Mouse (Mus musculus) hindbrain, embryonic 14.5 days (tissue): Measurements from ENCODE around the gene Ezr. TPM values are rescaled to one million over a fixed set of nuclear protein-coding genes. Genes with fewer than 3 reads are reported as not detected.

Experiments
- ATAC-seq: fragments of 200-750 bp; cut with Nextera tagmentation; 2 replicates; pipeline ENCODE4 v1.8.0; 2017; ENCODE audit warnings: moderate number of reproducible peaks, mild to moderate bottlenecking, moderate TSS enrichment, moderate library complexity; ENCODE audit not compliant: low FRiP score
- DNase-seq: peaks from one replicate; pipeline ENCODE4 v3.0.0-alpha.2; 2015; ENCODE audit warnings: low spot score
- H3K27ac ChIP-seq: fragments of 300-500 bp; sonication (generic); 2 replicates; pipeline ENCODE4 v1.5.1; 2014; ENCODE audit warnings: mild to moderate bottlenecking, moderate library complexity
- H3K27me3 ChIP-seq: fragments of 300-500 bp; sonication (generic); 2 replicates; pipeline ENCODE4 v1.6.1; 2014; ENCODE audit warnings: mild to moderate bottlenecking, low read length, mixed read lengths; ENCODE audit not compliant: control insufficient read depth, insufficient read depth
- H3K36me3 ChIP-seq: fragments of 300-500 bp; sonication (generic); replicated peaks from 2 replicates; pipeline ENCODE4 v1.6.1; 2014; ENCODE audit not compliant: control insufficient read depth, insufficient read depth
- H3K4me1 ChIP-seq: fragments of 300-500 bp; sonication (generic); replicated peaks from 2 replicates; pipeline ENCODE4 v1.6.1; 2014; ENCODE audit warnings: antibody characterized with exemption, low read length, mixed read lengths; ENCODE audit not compliant: control insufficient read depth, insufficient read depth
- H3K4me2 ChIP-seq: fragments of 300-500 bp; sonication (generic); replicated peaks from 2 replicates; pipeline ENCODE4 v1.6.1; 2014; ENCODE audit warnings: mild to moderate bottlenecking, moderate library complexity
- H3K4me3 ChIP-seq: fragments of 300-500 bp; sonication (generic); replicated peaks from 2 replicates; pipeline ENCODE4 v1.5.1; 2014; ENCODE audit warnings: mild to moderate bottlenecking, low read length
- H3K9ac ChIP-seq: fragments of 300-500 bp; sonication (generic); 2 replicates; pipeline ENCODE4 v1.6.1; 2014
- H3K9me3 ChIP-seq: fragments of 300-500 bp; sonication (generic); 2 replicates; pipeline ENCODE4 v1.6.1; 2016; ENCODE audit warnings: low read length; ENCODE audit not compliant: control insufficient read depth
- WGBS: fragments of 180-500 bp; shearing (Covaris S2); extraction: QIAGEN DNeasy Blood & Tissue Kit; methylation state at CpG from one replicate; pipeline ENCODE4 v1.1.7; 2014; 5-methylcytosine and 5-hydroxymethylcytosine counted together
- polyA plus RNA-seq: library from polyadenylated mRNA; unstranded; fragments of >200 nt; fragmentation: Nextera tagmentation; extraction: Ambion mirVana; gene quantifications from 2 replicates; pipeline ENCODE4 v1.2.1, GENCODE M21; 2014

Gene Ezr
- polyA plus RNA-seq, 1 experiment from 2014 or later, result 67.4 TPM

DNA sequence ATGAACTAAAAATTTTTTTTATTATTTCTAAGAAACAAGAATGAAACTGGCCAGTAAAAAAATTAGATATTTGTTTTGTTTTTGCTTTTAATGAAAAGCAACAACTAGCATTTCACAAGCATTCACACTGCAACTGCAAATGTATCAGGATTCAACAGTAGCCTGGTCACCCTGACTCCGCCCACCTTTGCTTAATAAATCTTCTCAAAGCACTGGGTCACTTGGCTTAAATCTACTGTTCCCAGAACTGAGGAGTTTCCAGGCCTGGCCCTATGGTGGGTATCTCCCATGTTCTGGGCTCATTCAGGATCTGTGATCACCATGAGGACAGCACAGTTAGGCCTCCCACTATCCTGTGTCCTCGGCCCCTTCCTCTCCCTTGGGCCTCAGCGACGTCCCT lies 17.9 kb downstream of the Ezr start:
- H3K9me3 ChIP-seq, result no peaks in the 10 kb centered on the region
- H3K36me3 ChIP-seq, result no peaks in the 10 kb centered on the region
- no peak for DNase-seq
- WGBS, result 57% methylated on average over 4 of the region's 4 CpGs
- peaks cover 3% of the 10 kb centered on the region; the same call in 1 of the 2 replicates for H3K4me1 ChIP-seq
- no peak overlapping the region for H3K4me3 ChIP-seq
- H3K27ac ChIP-seq, result no peak overlapping the region
- no peak overlapping the region for H3K4me2 ChIP-seq
- H3K27me3 ChIP-seq, result no peaks in the 10 kb centered on the region
- H3K9ac ChIP-seq, result no peak overlapping the region
- ATAC-seq, result no peak

DNA sequence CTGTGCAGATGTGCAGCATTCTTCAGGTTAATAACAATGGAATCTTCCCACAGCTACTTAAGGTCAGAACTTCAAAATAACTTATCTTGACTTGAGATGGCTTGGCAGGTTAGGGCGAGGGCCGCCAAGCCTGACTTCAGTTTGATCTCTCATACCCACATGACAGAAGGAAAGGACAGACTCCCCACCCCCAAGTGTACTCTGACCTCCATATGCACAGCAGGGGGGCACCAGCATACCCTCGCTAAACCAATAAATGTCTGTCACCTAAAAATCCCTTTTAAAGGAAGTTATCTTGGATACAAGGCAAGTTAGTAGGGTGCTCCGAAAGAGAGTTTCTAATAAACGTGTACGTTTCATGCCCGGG lies 18.4 kb downstream of the Ezr start:
- H3K9ac ChIP-seq, result no peak overlapping the region
- H3K27me3 ChIP-seq, result no peaks in the 10 kb centered on the region
- no peaks in the 10 kb centered on the region for H3K9me3 ChIP-seq
- H3K27ac ChIP-seq, result no peak overlapping the region
- no peak overlapping the region for H3K4me3 ChIP-seq
- DNase-seq (no peak), ATAC-seq (no peak)
- no peak overlapping the region for H3K4me2 ChIP-seq
- no peaks in the 10 kb centered on the region for H3K36me3 ChIP-seq
- H3K4me1 ChIP-seq, result peaks cover 3% of the 10 kb centered on the region; the same call in 1 of the 2 replicates
- 62% methylated on average over 7 of the region's 7 CpGs for WGBS

DNA sequence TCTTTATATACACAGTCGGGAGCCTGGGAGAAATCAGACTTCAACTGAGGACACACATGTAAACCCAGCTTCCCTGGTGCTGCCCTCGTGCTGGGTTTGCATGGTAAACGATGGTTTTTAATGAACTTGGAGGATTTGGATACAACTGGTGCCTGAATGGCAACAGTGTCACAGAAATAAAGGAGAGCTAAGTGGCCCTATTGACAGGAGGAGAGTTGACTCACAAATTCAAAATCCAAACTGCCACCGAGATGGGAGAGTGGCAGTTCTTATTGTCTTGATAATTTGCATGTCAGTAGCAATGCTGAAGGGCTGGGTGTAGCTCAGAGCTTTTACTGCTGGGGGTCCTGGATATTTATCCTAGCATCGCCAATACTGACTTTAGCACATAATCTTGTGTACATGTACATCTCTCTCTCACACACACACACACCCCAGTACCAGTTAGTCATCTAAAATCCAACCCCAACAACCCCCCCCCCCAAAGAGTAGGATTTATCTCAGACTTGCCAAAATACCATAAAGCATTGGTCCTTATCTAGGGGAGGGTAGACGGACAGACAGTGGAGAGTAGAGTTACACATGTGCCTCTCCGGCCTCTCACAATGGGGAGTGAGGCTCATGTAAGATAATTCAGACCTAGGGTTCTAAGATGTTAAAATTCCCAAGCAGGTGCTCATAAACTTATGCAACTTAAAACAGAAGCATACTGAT lies 18.9 kb downstream of the Ezr start:
- Histone ChIP-seq H3K9me3 (no peaks in the 10 kb centered on the region), H3K4me1 (peaks cover 3% of the 10 kb centered on the region; the same call in 1 of the 2 replicates), H3K9ac (no peak overlapping the region), H3K27me3 (no peaks in the 10 kb centered on the region), H3K4me3 (no peak overlapping the region), H3K36me3 (no peaks in the 10 kb centered on the region), H3K4me2 (no peak overlapping the region), H3K27ac (no peak overlapping the region)
- DNase-seq (no peak), ATAC-seq (no peak)
- 16% methylated on average over 7 of the region's 7 CpGs for WGBS

DNA sequence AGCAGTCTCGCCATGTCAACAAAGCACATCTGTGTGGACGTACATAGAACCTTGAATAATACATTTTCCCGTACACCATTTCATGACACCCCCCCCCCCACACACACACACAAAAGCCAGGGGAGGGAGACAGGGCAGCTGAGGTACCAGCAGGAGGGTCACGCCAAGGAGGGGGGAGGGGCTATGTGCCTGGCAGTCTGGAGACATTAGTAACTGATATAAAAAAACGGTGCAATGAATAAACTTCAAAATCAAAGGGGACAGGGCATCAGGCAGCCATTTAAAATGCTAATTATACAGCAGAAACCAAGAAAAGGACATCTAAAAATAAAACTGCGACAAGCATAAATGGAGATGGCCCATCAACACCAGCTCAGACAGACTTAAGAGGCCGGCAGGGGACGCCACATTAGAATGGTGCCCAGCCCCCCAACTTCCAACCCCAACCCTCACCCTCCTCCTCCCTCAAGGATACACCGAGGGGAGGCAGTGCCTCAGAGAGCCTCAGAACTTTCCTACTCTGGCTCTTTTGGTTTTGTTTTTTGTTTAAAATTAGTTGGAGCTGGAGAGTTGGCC lies 22.8 kb downstream of the Ezr start:
- 32% methylated on average over 9 of the region's 9 CpGs for WGBS
- H3K4me1 ChIP-seq, result 0 out of 2 replicates have a peak, but pooled peaks cover 3% of the 10 kb centered on the region
- H3K27ac ChIP-seq, result no peak overlapping the region
- no peak overlapping the region for H3K4me2 ChIP-seq
- no peaks in the 10 kb centered on the region for H3K36me3 ChIP-seq
- no peak overlapping the region for H3K9ac ChIP-seq
- no peak for DNase-seq
- ATAC-seq, result no peak
- no peak overlapping the region for H3K4me3 ChIP-seq
- no peaks in the 10 kb centered on the region for H3K27me3 ChIP-seq
- no peaks in the 10 kb centered on the region for H3K9me3 ChIP-seq

DNA sequence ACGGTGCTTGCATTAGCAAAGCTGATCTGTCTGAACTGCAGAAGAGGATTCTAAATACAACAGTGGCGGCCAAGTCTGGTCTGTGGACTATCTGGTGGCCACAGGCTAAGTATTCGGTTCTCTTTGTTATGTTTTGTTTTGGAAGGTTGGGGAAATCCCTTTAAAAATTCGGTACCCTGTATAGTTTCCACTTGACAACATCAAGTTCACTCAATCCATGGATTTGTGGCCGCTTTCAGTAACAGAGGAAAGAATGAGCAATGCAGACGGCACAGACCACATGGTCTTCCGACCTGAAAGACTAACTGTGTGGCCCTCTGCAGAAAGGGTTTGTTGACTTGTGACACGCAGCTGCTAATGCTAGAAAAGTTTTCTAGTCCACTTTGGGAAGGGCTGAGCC lies 23.7 kb downstream of the Ezr start:
- 0 out of 2 replicates have a peak, but pooled peaks cover 3% of the 10 kb centered on the region for H3K4me1 ChIP-seq
- H3K4me2 ChIP-seq, result no peak overlapping the region
- H3K9ac ChIP-seq, result no peak overlapping the region
- ATAC-seq (no peak), DNase-seq (no peak)
- no peaks in the 10 kb centered on the region for H3K27me3 ChIP-seq
- no peak overlapping the region for H3K27ac ChIP-seq
- WGBS, result 82% methylated on average over 8 of the region's 8 CpGs
- no peak overlapping the region for H3K4me3 ChIP-seq
- H3K9me3 ChIP-seq, result no peaks in the 10 kb centered on the region
- H3K36me3 ChIP-seq, result 0 out of 2 replicates have a peak, but pooled peaks cover 3% of the 10 kb centered on the region

DNA sequence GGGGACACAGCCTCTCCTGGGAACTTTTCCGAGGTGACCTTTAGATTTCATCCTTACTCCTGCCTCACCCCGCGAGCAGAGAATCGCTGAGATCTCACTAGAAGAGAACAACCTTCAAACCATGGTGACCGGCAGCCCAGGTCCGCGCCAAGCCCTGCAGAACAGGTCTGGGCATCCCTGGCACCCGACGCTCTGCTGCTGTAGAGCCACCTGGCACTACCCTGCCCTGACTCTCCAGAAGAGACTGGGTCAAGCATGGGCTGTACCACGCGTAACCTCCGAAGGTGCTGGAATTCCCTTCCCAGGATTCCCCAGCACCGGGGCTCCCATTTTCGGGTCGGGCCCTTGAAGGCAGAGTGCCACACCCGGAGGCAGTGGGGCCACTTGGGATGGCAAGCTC lies 24.7 kb downstream of the Ezr start:
- Histone ChIP-seq H3K27me3 (no peaks in the 10 kb centered on the region), H3K9ac (no peak overlapping the region), H3K36me3 (0 out of 2 replicates have a peak, but pooled peaks cover 3% of the 10 kb centered on the region), H3K4me3 (no peak overlapping the region), H3K4me1 (0 out of 2 replicates have a peak, but pooled peaks cover 3% of the 10 kb centered on the region), H3K27ac (no peak overlapping the region), H3K4me2 (no peak overlapping the region), H3K9me3 (no peaks in the 10 kb centered on the region)
- DNase-seq (no peak), ATAC-seq (no peak)
- 97% methylated on average over 16 of the region's 16 CpGs for WGBS

DNA sequence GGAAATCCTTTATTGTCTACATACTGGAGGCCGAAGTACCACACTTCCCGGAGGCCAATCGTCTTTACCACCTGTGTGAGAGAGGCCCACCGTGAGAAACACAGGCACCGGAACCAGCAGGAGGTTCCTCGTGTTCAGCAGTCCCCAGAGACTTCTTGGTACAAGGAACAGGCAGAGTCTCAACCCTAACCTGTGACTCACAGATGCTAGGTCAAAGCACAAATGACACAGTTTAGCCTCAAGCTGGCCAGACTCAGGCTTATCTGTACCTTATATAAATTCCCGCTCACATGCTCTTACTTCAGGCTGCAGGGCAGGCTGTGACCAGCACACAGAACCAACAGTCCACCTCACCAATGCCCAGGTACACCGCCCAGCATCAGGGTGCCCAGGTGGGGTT lies 26.7 kb downstream of the Ezr start:
- Histone ChIP-seq H3K4me2 (no peak overlapping the region), H3K4me3 (no peak overlapping the region), H3K4me1 (0 out of 2 replicates have a peak, but pooled peaks cover 3% of the 10 kb centered on the region), H3K36me3 (0 out of 2 replicates have a peak, but pooled peaks cover 3% of the 10 kb centered on the region), H3K27me3 (no peaks in the 10 kb centered on the region), H3K27ac (no peak overlapping the region), H3K9ac (no peak overlapping the region), H3K9me3 (no peaks in the 10 kb centered on the region)
- ATAC-seq, result no peak
- 85% methylated on average over 8 of the region's 8 CpGs for WGBS
- no peak for DNase-seq

DNA sequence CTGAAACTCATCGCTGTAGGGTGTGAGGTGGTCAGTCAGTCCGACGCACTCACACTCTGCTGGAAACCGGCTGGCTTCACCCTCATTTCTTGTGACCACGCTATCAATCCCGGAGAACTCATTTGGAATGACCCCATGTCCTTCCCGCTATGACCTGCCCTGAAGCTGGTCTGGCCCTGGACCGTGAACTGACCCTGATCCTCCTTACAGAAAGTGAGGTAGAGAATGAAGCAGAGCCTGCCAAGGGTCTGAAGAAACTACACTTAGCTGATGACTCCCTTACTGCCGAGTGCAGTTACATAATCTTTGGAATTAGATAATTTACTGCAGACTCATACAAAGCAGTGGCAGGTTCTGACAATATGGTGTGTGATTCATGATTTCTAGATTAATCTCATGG lies 27.4 kb downstream of the Ezr start:
- Histone ChIP-seq H3K9ac (no peak overlapping the region), H3K27me3 (no peaks in the 10 kb centered on the region), H3K4me3 (no peak overlapping the region), H3K4me2 (no peak overlapping the region), H3K27ac (no peak overlapping the region), H3K36me3 (0 out of 2 replicates have a peak, but pooled peaks cover 3% of the 10 kb centered on the region), H3K9me3 (no peaks in the 10 kb centered on the region), H3K4me1 (0 out of 2 replicates have a peak, but pooled peaks cover 3% of the 10 kb centered on the region)
- ATAC-seq (no peak), DNase-seq (no peak)
- WGBS, result 88% methylated on average over 9 of the region's 9 CpGs

DNA sequence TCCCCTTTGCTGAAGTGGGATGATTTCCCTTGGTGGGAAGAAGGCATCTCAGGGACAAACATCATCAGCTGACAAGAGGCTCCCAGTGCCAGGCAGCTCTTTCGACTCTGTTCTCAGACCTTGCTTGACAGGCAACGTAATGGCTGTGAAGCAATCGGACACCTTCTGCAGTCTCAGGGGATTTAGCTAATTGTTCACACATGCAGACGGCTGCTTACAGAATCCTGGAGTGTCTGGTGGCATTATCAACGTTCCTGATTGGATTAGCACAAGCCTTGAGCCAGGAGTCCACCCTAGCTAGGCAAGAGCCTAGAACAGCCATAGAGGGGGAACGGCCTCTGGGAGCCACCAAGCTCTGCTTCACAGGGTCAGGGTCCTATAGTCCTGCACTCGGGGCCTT lies 30.2 kb downstream of the Ezr start:
- DNase-seq (no peak), ATAC-seq (no peak)
- Histone ChIP-seq H3K36me3 (0 out of 2 replicates have a peak, but pooled peaks cover 3% of the 10 kb centered on the region), H3K4me1 (peaks cover 5% of the 10 kb centered on the region; the same call in 1 of the 2 replicates), H3K27me3 (no peaks in the 10 kb centered on the region), H3K9me3 (no peaks in the 10 kb centered on the region), H3K4me3 (no peak overlapping the region), H3K4me2 (no peak overlapping the region), H3K27ac (no peak overlapping the region), H3K9ac (no peak overlapping the region)
- WGBS, result 53% methylated on average over 7 of the region's 7 CpGs
